Mouse (Mus musculus): ENCODE measurements around the gene Tmed2.

GRCm38 (mm10) chr5:124515789-124516188 is 24.7 kb upstream of the Tmed2 start:
- no peak for TF ChIP-seq POLR2A (IDR thresholded peaks at IDR 0.05; ENCODE audit: insufficient read length, low read depth)
- no peak for TF ChIP-seq TCF12 (IDR thresholded peaks at IDR 0.05; ENCODE audit: insufficient read depth, poor library complexity, severe bottlenecking)
- TF ChIP-seq MAX (IDR thresholded peaks at IDR 0.05; ENCODE audit: low read depth), result no peak
- no peak for TF ChIP-seq POLR2AphosphoS2 (IDR thresholded peaks at IDR 0.05; ENCODE audit: insufficient read length, low read depth)
- TF ChIP-seq USF1 (IDR thresholded peaks at IDR 0.05; ENCODE audit: low read depth), result no peak
- TF ChIP-seq E2F4 (IDR thresholded peaks at IDR 0.05; ENCODE audit: insufficient read depth), result no peak
- TF ChIP-seq MYOG (IDR thresholded peaks at IDR 0.05; ENCODE audit: control insufficient read depth in 1 of 3, insufficient read depth in 1 of 3, insufficient read length in 2 of 3, low read depth in 2 of 3), result no peak
- no peak for TF ChIP-seq SRF (IDR thresholded peaks at IDR 0.05; ENCODE audit: control insufficient read depth, insufficient read length, low read depth)
- no peak for TF ChIP-seq CEBPB (IDR thresholded peaks at IDR 0.05; ENCODE audit: insufficient read depth, poor library complexity, severe bottlenecking)

Measured in myocyte (in vitro differentiated cells).